Mouse (Mus musculus): ENCODE measurements around the gene Ppp1r14a. TPM values are rescaled to one million over a fixed set of nuclear protein-coding genes. Genes with fewer than 3 reads are reported as not detected.

The Ppp1r14a gene
- polyA plus RNA-seq, 1 experiment from 2014 or later: 64.8 TPM

DNA sequence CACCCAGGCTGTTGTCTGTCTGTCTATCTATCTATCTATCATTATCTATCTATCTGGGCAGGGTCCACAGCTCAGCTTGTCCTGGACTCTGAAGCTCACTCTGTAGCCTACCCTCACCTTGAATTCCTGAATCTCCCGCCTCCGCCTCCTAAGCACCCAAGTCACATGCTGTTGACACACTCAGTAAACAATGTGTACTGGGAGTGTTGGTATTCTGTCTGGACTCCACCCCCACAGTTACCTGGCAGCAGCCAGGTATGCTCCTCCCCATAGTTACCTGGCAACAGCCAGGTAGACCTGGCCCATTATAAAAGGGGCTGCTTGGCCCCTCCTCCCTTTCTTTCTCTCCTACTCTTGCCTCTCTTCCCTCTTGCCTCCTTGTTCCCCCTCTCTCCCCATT, 1.0 kb upstream of the Ppp1r14a start:
- DNase-seq (ENCODE audit: low spot score) (peak; percentile 66), ATAC-seq (ENCODE audit: low FRiP score, low TSS enrichment) (peak; percentile 72)
- TF ChIP-seq EP300 (optimal IDR thresholded peaks at IDR 0.05) (no peak), CTCF (IDR thresholded peaks at IDR 0.05; ENCODE audit: low read depth) (no peak)
- no peak overlapping the region for H3K4me2 ChIP-seq (replicated peaks; ENCODE audit: low read depth)
- no peaks in the 10 kb centered on the region for H3K36me3 ChIP-seq (ENCODE audit: control insufficient read depth, insufficient read depth, low read length)
- H3K4me1 ChIP-seq (replicated peaks; ENCODE audit: control insufficient read depth, insufficient read depth): peaks cover under 1% of the 10 kb centered on the region; the same call in 1 of the 2 replicates
- no peak overlapping the region for H3K9ac ChIP-seq (ENCODE audit: low read length)
- no peaks in the 10 kb centered on the region for H3K27me3 ChIP-seq (ENCODE audit: control insufficient read depth, insufficient read depth, low read length)
- H3K9me3 ChIP-seq (ENCODE audit: control insufficient read depth, low read length): no peaks in the 10 kb centered on the region
- H3K4me3 ChIP-seq (ENCODE audit: low read depth, low read length): no peak overlapping the region
- WGBS: 80% methylated on average over 2 of the region's 2 CpGs
- no peak overlapping the region for H3K27ac ChIP-seq (replicated peaks)

DNA sequence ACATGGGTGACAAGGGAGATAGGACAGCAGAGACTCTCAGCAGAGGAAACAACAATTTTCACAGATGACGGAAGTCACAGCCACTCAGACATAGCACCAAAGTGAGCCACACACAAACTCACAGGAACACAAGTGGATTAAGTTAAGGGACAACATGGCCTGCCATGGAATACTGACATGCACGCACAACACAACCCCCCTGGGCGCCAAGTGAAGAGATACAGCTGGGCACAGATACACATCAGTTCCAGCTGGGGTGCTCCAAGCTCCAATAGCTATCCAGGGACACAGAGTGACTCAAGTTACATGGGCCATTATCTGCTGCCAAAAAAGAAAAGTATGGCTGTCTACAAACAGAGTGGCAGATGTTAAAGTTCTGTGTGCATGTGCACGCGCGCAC, 748 bp downstream of the Ppp1r14a start:
- Histone ChIP-seq H3K4me1 (replicated peaks; ENCODE audit: control insufficient read depth, insufficient read depth) (peaks cover 5% of the 10 kb centered on the region; the same call in 1 of the 2 replicates), H3K4me2 (replicated peaks; ENCODE audit: low read depth) (peak overlapping the region; percentile 88), H3K27ac (replicated peaks) (peak overlapping the region; percentile 90), H3K9ac (ENCODE audit: low read length) (peak overlapping the region; percentile 67), H3K36me3 (ENCODE audit: control insufficient read depth, insufficient read depth, low read length) (no peaks in the 10 kb centered on the region), H3K9me3 (ENCODE audit: control insufficient read depth, low read length) (no peaks in the 10 kb centered on the region), H3K4me3 (ENCODE audit: low read depth, low read length) (peak overlapping the region; percentile 55), H3K27me3 (ENCODE audit: control insufficient read depth, insufficient read depth, low read length) (no peaks in the 10 kb centered on the region)
- TF ChIP-seq CTCF (IDR thresholded peaks at IDR 0.05; ENCODE audit: low read depth): no peak
- no peak for TF ChIP-seq EP300 (optimal IDR thresholded peaks at IDR 0.05)
- DNase-seq (ENCODE audit: low spot score) (no peak), ATAC-seq (ENCODE audit: low FRiP score, low TSS enrichment) (no peak)
- 69% methylated on average over 6 of the region's 6 CpGs for WGBS

DNA sequence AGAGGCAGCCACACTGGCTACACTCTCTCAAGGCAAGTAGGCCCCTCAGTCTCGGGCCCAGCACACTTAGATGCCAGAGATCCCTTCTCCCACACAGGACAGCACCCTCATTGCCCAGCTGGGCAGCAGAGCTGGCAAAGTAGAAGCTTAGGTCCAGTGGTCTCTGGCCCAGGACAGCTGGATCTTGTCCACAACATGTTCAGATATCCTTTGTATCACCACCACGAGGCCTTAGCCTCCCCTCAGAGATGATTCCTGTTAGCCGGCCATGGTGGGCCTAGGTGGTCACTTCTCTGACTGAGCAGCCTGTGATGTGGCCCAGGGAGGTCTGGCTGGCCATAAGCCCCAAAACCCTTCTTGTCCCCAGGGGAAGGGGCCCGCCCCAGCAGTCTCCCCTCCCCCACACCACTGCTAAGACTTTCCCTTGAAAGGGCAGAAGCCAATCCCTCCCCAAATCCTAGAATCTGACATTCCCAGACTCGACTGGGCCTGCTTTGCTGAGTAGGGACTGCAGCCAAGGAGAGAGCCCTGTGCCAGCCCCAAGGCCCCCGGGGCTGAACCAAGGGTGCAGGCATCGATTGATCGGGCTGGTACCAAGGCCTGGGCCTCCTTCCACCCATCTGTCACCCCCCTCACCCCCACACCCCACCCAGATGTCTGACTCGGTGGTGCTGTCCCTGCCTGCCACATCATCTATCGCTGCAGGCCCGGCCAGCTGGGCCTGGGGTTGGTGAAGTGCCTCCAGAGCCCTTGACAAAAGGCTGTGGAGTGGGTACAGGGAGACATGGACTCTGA, 1.8 kb downstream of the Ppp1r14a start:
- Histone ChIP-seq H3K4me3 (ENCODE audit: low read depth, low read length) (peak overlapping the region; percentile 55; the same call in 1 of the 2 replicates), H3K36me3 (ENCODE audit: control insufficient read depth, insufficient read depth, low read length) (no peaks in the 10 kb centered on the region), H3K27me3 (ENCODE audit: control insufficient read depth, insufficient read depth, low read length) (no peaks in the 10 kb centered on the region), H3K4me1 (replicated peaks; ENCODE audit: control insufficient read depth, insufficient read depth) (peaks cover 5% of the 10 kb centered on the region; the same call in 1 of the 2 replicates), H3K27ac (replicated peaks) (peak overlapping the region; percentile 77), H3K9me3 (ENCODE audit: control insufficient read depth, low read length) (no peaks in the 10 kb centered on the region), H3K4me2 (replicated peaks; ENCODE audit: low read depth) (peak overlapping the region; percentile 41), H3K9ac (ENCODE audit: low read length) (peak overlapping the region; percentile 35; the same call in 1 of the 2 replicates)
- 34% methylated on average over 11 of the region's 11 CpGs for WGBS
- no peak for TF ChIP-seq CTCF (IDR thresholded peaks at IDR 0.05; ENCODE audit: low read depth)
- no peak for TF ChIP-seq EP300 (optimal IDR thresholded peaks at IDR 0.05)
- ATAC-seq (ENCODE audit: low FRiP score, low TSS enrichment) (no peak), DNase-seq (ENCODE audit: low spot score) (no peak)

DNA sequence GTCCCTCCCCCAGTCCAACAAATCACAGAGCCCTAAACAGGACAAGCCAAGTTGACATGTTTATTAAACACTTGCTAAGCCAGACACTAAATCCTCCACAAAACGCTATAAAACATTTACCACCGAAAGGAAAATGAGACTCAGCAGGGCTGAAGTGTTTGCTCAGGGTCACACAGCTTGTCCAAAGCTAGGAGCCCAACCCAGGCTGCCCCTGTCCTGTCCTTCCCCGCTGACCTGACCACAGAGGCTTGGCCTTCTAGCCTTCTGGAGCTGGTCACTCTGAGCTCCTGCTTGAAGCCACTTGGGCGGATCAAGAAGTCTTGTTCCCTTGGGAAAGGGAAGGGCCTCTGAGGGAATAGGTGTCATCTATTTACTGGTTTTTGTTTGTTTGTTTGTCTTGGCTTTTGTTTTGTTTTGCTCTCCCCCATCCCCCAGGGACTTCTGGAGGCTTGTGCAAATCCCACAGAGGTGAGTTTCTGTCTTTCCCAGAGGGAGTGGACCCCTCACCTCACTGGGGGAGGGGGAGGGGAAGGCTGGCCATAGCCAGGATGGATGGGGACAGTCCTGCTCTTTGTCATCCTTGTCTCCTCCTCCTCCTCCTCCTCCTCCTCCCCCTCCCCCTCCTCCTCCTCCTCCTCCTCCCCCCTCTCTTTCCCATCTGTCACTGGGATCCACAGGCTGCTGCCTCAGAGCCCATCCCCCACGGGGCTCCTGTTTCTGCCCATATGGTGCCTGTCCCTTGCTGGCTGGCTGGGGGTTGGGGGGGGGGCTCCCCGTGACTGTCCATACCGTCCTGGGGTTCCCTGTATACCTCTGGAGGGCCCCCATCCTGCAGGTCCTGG, 2.7 kb downstream of the Ppp1r14a start:
- H3K4me3 ChIP-seq (ENCODE audit: low read depth, low read length): no peak overlapping the region; the same call in 1 of the 2 replicates
- no peaks in the 10 kb centered on the region for H3K27me3 ChIP-seq (ENCODE audit: control insufficient read depth, insufficient read depth, low read length)
- peak overlapping the region; percentile 77 for H3K27ac ChIP-seq (replicated peaks)
- peak overlapping the region; percentile 41 for H3K4me2 ChIP-seq (replicated peaks; ENCODE audit: low read depth)
- no peaks in the 10 kb centered on the region for H3K9me3 ChIP-seq (ENCODE audit: control insufficient read depth, low read length)
- no peak for DNase-seq (ENCODE audit: low spot score)
- peaks cover 5% of the 10 kb centered on the region; the same call in 1 of the 2 replicates for H3K4me1 ChIP-seq (replicated peaks; ENCODE audit: control insufficient read depth, insufficient read depth)
- H3K36me3 ChIP-seq (ENCODE audit: control insufficient read depth, insufficient read depth, low read length): no peaks in the 10 kb centered on the region
- WGBS: 21% methylated on average over 6 of the region's 7 CpGs
- H3K9ac ChIP-seq (ENCODE audit: low read length): no peak overlapping the region
- no peak for TF ChIP-seq CTCF (IDR thresholded peaks at IDR 0.05; ENCODE audit: low read depth)
- TF ChIP-seq EP300 (optimal IDR thresholded peaks at IDR 0.05): peak; percentile 27
- ATAC-seq (ENCODE audit: low FRiP score, low TSS enrichment): no peak

DNA sequence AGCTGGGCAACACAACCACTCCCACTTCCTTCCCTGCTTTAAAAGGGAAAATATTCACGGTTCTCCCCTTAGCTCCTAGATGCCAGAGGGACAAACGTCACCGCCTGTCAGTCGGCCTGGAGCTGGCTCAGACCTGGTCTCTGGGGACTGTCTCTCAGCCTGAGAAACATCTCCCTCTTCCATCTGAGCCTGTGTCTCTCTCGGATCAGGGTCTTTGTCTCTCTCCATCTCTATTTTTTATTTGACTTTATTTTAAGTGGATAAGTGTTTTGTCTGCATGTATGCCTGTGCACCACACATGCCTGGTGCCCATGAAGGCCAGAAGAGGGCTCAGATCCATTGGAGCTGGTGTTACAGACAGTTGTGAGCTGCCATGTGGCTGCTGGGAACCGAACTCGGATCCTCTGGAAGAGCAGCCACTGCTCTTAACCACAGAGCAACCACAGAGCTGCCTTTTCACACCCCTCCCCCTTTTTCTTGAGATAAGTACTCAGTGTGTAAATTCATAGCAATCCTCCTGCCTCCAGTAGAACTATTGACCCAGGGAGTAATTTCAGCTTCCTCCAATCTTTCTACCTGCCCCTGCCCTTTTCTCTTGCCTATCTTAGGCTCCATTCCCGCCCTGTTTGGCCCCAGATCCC, 3.5 kb downstream of the Ppp1r14a start:
- Histone ChIP-seq H3K4me1 (replicated peaks; ENCODE audit: control insufficient read depth, insufficient read depth) (peaks cover 5% of the 10 kb centered on the region; the same call in 1 of the 2 replicates), H3K36me3 (ENCODE audit: control insufficient read depth, insufficient read depth, low read length) (no peaks in the 10 kb centered on the region), H3K9me3 (ENCODE audit: control insufficient read depth, low read length) (no peaks in the 10 kb centered on the region), H3K4me3 (ENCODE audit: low read depth, low read length) (no peak overlapping the region), H3K27ac (replicated peaks) (peak overlapping the region; percentile 78), H3K4me2 (replicated peaks; ENCODE audit: low read depth) (no peak overlapping the region), H3K9ac (ENCODE audit: low read length) (no peak overlapping the region), H3K27me3 (ENCODE audit: control insufficient read depth, insufficient read depth, low read length) (no peaks in the 10 kb centered on the region)
- no peak for TF ChIP-seq CTCF (IDR thresholded peaks at IDR 0.05; ENCODE audit: low read depth)
- TF ChIP-seq EP300 (optimal IDR thresholded peaks at IDR 0.05): no peak
- 22% methylated on average over 8 of the region's 8 CpGs for WGBS
- DNase-seq (ENCODE audit: low spot score) (no peak), ATAC-seq (ENCODE audit: low FRiP score, low TSS enrichment) (no peak)

All from stomach, postnatal 0 days (tissue).